Mouse (Mus musculus) liver, embryonic 15.5 days (tissue): ENCODE data around the gene Itpr1. TPM values are rescaled to one million over a fixed set of nuclear protein-coding genes. Genes with fewer than 3 reads are reported as not detected.

Experiments
- ATAC-seq: fragments of 200-750 bp; cut with Nextera tagmentation; 2 replicates; pipeline ENCODE4 v1.8.0; 2017; ENCODE audit warnings: moderate number of reproducible peaks, mild to moderate bottlenecking, moderate library complexity; ENCODE audit not compliant: insufficient read depth
- H3K27ac ChIP-seq: fragments of 300-500 bp; sonication (generic); replicated peaks from 2 replicates; pipeline ENCODE4 v1.5.1; 2015; ENCODE audit warnings: mild to moderate bottlenecking, inconsistent platforms
- H3K27me3 ChIP-seq: fragments of 300-500 bp; sonication (generic); 2 replicates; pipeline ENCODE4 v1.6.1; 2015; ENCODE audit warnings: mild to moderate bottlenecking, inconsistent platforms
- H3K36me3 ChIP-seq: fragments of 300-500 bp; sonication (generic); replicated peaks from 2 replicates; pipeline ENCODE4 v1.6.1; 2015; ENCODE audit warnings: moderate library complexity, mild to moderate bottlenecking, inconsistent platforms
- H3K4me1 ChIP-seq: fragments of 300-500 bp; sonication (generic); replicated peaks from 2 replicates; pipeline ENCODE4 v1.6.1; 2015; ENCODE audit warnings: inconsistent platforms
- H3K4me2 ChIP-seq: fragments of 300-500 bp; sonication (generic); 2 replicates; pipeline ENCODE4 v1.6.1; 2015; ENCODE audit warnings: moderate library complexity, mild to moderate bottlenecking, inconsistent platforms
- H3K4me3 ChIP-seq: fragments of 300-500 bp; sonication (generic); replicated peaks from 2 replicates; pipeline ENCODE4 v1.5.1; 2015; ENCODE audit warnings: mild to moderate bottlenecking, inconsistent platforms
- H3K9ac ChIP-seq: fragments of 300-500 bp; sonication (generic); 2 replicates; pipeline ENCODE4 v1.6.1; 2015; ENCODE audit warnings: moderate library complexity, mild to moderate bottlenecking, inconsistent platforms
- H3K9me3 ChIP-seq: fragments of 300-500 bp; sonication (generic); replicated peaks from 2 replicates; pipeline ENCODE4 v1.6.1; 2016; ENCODE audit warnings: inconsistent platforms
- WGBS: fragments of 180-500 bp; shearing (Covaris S2); methylation state at CpG from one replicate; pipeline ENCODE4 v1.1.7; 2015; ENCODE audit warnings: mixed read lengths; ENCODE audit not compliant: insufficient replicate concordance; 5-methylcytosine and 5-hydroxymethylcytosine counted together
- polyA plus RNA-seq: library from polyadenylated mRNA; unstranded; fragments of >200 nt; fragmentation: Nextera tagmentation; extraction: Ambion mirVana; gene quantifications from 2 replicates; pipeline ENCODE4 v1.2.1, GENCODE M21; 2015

Itpr1 gene
- polyA plus RNA-seq, 1 experiment from 2014 or later = 2.1 TPM

DNA sequence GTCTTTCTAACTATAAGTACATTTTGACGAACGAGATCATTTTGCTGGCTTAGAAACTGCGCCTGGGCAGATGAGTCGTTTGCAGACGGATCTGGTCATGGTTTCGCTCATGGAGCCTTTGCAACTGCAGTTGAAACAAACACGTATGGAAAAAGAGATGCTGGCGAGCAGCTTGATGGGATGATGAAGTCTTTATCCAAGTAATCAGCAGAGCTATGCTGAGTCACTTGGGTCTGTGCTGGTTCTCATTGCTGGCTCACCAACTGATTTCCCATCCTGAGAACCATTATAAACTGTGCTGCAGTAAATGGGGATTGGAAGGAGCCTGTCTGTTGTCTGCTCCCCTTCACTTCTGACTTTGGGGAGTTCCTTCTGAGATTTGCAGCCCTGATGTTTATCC is 31.7 kb downstream of the Itpr1 start:
- WGBS = 70% methylated on average over 8 of the region's 8 CpGs

DNA sequence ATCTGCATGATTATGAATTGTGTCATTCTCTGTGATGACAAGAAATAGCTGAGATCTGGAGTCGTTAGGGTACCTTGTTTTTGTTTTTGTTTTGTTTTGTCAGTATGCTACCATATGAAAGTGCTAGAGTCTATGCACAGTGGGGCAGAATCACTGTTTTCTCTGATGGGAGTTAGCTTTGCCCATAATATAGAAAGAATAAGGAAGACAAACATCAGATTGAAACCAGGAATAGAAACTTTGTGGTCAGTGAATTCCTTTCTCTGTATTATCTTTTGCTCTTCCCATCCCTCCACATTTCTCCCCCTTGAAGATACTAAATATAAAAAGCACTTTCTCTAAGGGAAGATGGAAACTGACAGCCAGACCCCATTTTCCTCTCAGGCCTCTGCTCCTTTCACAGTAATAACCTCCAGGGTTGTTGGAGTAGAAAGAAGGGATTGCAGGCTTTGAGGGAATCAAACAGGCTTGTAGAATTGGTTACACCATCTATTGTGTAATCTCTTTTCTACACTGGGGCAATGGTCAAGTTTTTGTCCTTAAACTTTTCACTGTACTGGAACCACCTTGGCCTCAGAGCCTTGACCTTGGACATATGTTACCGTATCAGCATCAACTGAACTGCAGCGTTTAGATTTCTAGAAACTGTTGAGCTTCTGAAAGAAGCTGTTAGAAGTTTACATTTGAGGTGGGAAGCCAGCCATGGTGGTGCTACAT is 33.6 kb downstream of the Itpr1 start:
- Histone ChIP-seq H3K27ac (no peak overlapping the region), H3K27me3 (no peaks in the 10 kb centered on the region), H3K9me3 (no peaks in the 10 kb centered on the region), H3K4me3 (no peak overlapping the region), H3K9ac (no peak overlapping the region), H3K4me2 (no peak overlapping the region), H3K4me1 (peaks cover 19% of the 10 kb centered on the region), H3K36me3 (no peaks in the 10 kb centered on the region)
- no peak for ATAC-seq
- WGBS = 57% methylated on average over 3 of the region's 3 CpGs

More for the DNA sequence above, 31.7 kb downstream of the Itpr1 start:
- Histone ChIP-seq H3K9ac (no peak overlapping the region), H3K36me3 (no peaks in the 10 kb centered on the region), H3K4me2 (no peak overlapping the region), H3K27ac (no peak overlapping the region), H3K4me3 (no peak overlapping the region), H3K9me3 (no peaks in the 10 kb centered on the region), H3K27me3 (no peaks in the 10 kb centered on the region), H3K4me1 (peaks cover 19% of the 10 kb centered on the region)
- ATAC-seq = no peak

DNA sequence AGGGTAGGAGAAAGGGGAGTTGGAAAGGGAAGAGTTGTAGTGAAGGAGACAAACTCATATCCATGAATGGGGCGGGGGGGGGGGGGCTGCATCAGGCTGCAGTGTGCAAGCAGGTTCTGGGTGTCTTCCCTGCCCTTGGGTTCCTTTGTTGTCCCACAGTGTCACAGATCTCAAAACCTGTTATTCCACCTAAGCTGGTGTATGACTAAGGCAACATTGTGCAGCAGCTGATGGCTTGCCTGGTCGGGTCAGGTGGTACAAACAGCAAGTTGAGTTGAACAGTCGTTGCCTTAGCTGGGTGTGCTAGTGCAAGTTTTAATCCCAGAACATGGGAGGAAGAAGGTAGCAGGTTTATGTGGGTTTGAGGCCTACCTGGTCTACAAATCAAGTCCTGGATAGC is 34.3 kb downstream of the Itpr1 start:
- 66% methylated on average over 2 of the region's 3 CpGs for WGBS
- Histone ChIP-seq H3K4me1 (peaks cover 19% of the 10 kb centered on the region), H3K4me2 (no peak overlapping the region), H3K9me3 (no peaks in the 10 kb centered on the region), H3K4me3 (no peak overlapping the region), H3K36me3 (no peaks in the 10 kb centered on the region), H3K27me3 (no peaks in the 10 kb centered on the region), H3K27ac (no peak overlapping the region), H3K9ac (no peak overlapping the region)
- ATAC-seq = no peak

DNA sequence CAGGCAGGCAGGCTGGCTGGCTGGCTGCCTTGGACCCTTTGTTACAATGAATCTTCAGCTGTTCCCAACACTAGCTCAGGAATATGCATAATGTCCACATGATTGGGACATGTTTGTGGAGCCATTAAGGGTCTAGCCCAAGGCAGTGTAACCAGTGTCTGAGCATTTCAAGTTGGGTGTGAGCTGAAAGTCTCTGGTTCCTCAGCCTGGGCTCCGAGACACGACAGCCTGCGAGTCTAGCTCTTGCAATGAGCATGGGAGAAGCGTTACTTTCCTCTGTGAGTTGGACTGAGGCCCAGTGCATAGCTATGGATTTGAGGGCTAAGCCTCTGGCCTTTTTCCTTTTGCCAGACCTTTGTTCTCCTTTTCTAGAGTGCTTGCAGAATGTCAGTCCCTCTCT is 35.6 kb downstream of the Itpr1 start:
- Histone ChIP-seq H3K9me3 (no peaks in the 10 kb centered on the region), H3K4me1 (peaks cover 19% of the 10 kb centered on the region), H3K9ac (no peak overlapping the region), H3K4me3 (no peak overlapping the region), H3K4me2 (no peak overlapping the region), H3K27ac (no peak overlapping the region), H3K36me3 (no peaks in the 10 kb centered on the region), H3K27me3 (no peaks in the 10 kb centered on the region)
- WGBS = 69% methylated on average over 4 of the region's 4 CpGs
- no peak for ATAC-seq

DNA sequence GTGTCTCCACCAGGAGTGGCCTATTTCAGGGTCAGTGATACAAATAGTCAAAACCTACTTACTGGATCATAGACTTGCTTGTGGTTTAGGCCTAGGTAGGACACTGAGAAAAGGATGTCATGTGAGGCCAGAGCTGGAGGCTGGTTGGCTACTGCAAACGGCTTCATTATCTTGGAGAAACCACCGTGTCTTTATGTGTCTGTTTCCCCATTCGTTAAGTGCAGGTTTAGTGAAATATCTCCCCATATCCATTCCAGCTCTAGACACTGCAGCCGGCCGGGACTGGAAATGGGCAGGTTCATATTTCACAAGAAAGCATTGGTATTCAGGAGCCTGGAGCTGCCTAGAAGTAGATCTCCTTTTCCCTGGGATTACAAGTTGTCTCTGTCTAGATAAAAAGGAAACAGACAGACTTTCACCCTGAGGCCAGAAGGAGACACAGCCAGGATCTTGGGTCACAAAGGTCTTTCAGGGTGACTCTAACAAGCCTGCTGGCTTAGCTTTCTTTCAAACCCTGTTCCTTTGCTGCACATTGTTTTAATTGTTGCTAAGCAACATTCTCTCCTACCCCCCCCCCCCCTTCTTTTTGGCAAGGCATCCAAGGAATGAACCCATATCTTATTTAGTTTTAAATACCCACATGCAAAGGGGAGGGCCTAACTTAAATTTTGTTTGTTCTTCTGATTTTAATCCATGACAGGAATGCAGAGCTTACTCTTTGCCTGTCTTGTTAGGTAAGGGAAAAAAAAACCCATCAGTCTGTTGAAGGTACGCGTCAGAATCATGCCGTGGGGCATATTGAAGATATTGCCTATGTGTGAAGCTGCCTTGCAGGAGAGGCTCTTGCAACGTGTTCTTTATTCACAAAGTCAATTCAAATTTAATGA is 36.4 kb downstream of the Itpr1 start:
- Histone ChIP-seq H3K9me3 (no peaks in the 10 kb centered on the region), H3K4me2 (no peak overlapping the region), H3K27me3 (no peaks in the 10 kb centered on the region), H3K36me3 (no peaks in the 10 kb centered on the region), H3K4me3 (no peak overlapping the region), H3K4me1 (peaks cover 19% of the 10 kb centered on the region), H3K9ac (no peak overlapping the region), H3K27ac (no peak overlapping the region)
- ATAC-seq = no peak
- WGBS = 43% methylated on average over 9 of the region's 9 CpGs

DNA sequence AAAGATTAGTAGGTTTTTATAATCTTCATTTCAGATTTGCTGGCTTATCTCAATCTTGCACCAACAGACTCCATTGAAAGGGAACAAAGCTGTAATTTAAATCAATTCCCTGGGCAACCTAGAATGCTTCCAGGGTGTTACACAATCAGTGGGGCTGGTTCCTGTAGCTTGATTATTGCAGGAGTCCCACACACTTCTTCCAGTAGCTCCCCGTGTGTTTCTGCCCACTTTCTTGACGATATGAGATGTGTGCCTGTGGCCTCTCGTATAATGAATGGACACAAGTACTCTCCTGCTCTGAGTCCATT is 37.0 kb downstream of the Itpr1 start:
- WGBS = 66% methylated on average over 3 of the region's 3 CpGs
- Histone ChIP-seq H3K4me1 (peaks cover 19% of the 10 kb centered on the region), H3K9me3 (no peaks in the 10 kb centered on the region), H3K9ac (no peak overlapping the region), H3K4me3 (no peak overlapping the region), H3K27me3 (no peaks in the 10 kb centered on the region), H3K27ac (no peak overlapping the region), H3K4me2 (no peak overlapping the region), H3K36me3 (no peaks in the 10 kb centered on the region)
- no peak for ATAC-seq

DNA sequence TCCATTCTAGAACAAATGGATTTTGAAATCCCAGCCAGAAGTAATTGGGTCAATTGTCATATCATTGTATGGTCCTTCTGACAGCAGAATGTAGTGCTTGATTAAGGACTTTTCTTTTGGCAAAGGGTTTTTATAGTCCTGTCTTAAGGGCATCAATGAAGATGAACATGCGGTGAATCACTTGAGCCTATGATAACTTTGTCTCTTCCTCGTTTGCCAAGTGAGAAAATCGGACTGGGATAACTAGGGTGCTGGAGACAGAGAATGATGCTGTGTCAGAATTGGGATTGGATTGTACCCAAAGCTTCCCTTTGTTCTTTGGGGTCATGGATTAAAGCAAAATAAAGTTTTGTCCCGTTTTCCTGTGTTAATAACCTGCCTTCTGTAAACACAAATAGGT is 37.5 kb downstream of the Itpr1 start:
- Histone ChIP-seq H3K9me3 (no peaks in the 10 kb centered on the region), H3K9ac (no peak overlapping the region), H3K4me3 (no peak overlapping the region), H3K27me3 (no peaks in the 10 kb centered on the region), H3K4me1 (peaks cover 19% of the 10 kb centered on the region), H3K4me2 (no peak overlapping the region), H3K36me3 (no peaks in the 10 kb centered on the region), H3K27ac (no peak overlapping the region)
- 70% methylated on average over 4 of the region's 4 CpGs for WGBS
- ATAC-seq = no peak

DNA sequence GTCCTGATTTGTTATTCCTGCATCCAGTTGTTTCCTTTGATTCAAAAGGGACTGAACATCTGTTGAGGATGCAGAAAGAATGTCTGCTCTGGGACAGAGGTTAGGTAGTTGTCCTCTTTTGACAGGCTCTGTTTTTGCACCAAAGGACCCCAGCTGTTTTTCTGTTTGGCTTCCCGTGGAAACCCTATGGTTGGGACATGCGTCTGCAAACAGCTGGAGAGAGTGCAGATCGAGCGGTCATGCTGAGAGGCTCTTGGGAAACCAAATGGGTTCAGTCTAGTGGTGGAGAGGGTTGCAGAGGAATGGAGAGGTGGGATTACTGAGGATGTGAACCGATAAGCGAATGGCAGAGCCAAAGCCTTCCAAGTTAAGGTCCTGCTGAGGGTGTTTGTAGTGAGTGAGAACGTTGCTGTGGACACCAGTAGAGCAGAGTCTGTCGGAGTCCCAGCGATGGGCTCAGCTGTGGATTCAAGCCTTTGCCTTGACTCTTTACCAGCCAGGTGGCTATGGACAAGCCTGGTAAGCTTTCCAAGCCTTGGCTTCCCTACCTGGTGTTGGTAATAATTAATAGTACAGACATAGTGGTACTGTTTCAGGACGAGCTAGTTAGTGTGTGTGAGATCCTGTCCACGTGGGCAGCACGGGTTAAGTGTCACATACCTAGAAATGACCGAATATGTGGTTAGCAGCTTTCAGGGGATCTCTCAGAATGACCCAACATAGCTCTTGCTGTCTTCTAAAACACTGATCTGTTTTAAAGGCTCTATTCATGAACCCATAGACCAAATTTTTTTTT is 39.9 kb downstream of the Itpr1 start:
- no peaks in the 10 kb centered on the region for H3K36me3 ChIP-seq
- peaks cover 11% of the 10 kb centered on the region for H3K4me1 ChIP-seq
- 72% methylated on average over 13 of the region's 13 CpGs for WGBS
- H3K4me3 ChIP-seq = no peak overlapping the region
- no peak overlapping the region for H3K4me2 ChIP-seq
- H3K27ac ChIP-seq = no peak overlapping the region
- H3K9ac ChIP-seq = no peak overlapping the region
- no peaks in the 10 kb centered on the region for H3K9me3 ChIP-seq
- ATAC-seq = no peak
- H3K27me3 ChIP-seq = no peaks in the 10 kb centered on the region

DNA sequence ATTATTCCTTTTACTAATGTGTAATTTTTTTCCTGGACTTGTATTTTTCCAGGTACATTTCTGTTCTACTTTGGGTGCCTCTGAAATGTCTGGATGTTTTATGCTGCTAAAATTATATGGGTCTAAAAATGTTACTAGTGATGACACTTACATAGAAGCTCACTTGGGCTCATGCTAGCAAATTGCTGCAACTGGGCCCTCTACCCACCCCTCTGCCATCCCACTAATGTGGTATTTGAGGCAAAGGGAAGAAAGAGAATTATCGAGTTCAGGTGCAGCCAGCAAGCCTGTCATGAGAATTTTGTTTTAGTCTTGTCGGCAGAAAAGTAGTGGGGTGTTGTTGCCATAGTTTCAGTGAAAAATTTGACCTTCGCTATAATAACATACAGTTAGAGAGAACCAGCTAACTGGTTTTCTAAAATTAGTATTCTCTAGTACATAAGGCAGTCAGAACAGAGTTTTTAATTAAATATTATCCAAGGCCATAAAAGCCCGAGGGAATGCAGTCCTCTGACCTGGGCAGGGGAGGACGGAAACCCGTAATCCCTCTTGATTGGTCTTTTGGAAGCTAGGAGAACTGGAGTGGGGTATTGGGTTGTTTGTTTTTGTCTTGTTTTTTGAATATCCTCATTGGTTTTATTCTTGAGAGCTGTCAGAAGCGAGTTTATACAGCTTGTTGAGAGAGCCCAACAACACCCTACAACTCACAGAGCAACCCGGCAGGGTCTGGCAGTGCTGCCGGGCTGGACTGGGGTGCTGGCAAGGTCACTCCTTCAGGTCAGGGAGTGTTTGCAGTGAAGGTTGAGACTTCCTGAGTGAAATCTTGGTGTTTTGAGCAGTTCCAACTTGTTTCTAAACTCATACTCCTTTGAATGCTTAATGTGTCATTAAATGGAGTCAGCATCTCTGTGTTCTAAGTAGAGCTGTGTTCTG is 41.5 kb downstream of the Itpr1 start:
- H3K4me1 ChIP-seq = 0 out of 2 replicates have a peak, but pooled peaks cover under 1% of the 10 kb centered on the region
- H3K27me3 ChIP-seq = no peaks in the 10 kb centered on the region
- no peaks in the 10 kb centered on the region for H3K9me3 ChIP-seq
- ATAC-seq = no peak
- no peak overlapping the region for H3K4me2 ChIP-seq
- H3K36me3 ChIP-seq = no peaks in the 10 kb centered on the region
- no peak overlapping the region for H3K4me3 ChIP-seq
- H3K9ac ChIP-seq = no peak overlapping the region
- 70% methylated on average over 9 of the region's 9 CpGs for WGBS
- H3K27ac ChIP-seq = no peak overlapping the region

DNA sequence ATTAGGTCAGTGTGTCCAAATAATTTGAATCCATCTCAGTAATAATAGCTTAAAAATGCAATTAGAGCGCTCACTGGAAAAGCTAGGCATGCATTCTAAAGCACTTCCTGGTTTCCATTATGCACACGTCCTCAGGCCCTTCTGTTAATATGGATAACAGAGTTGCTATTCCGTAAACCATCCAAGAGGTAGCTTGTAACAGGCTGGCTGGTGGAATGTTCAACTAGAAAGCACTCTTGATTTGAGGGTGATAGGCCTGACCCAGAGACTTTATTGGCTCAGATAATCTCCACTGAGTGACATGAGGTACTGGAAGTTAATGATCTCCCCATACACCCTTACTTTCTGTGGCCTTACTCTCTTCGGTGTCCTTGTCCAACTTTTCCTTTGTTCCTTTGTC is 43.0 kb downstream of the Itpr1 start:
- no peak overlapping the region for H3K4me3 ChIP-seq
- no peaks in the 10 kb centered on the region for H3K9me3 ChIP-seq
- H3K4me2 ChIP-seq = no peak overlapping the region
- H3K4me1 ChIP-seq = peaks cover 10% of the 10 kb centered on the region
- H3K36me3 ChIP-seq = no peaks in the 10 kb centered on the region
- ATAC-seq = no peak
- H3K9ac ChIP-seq = no peak overlapping the region
- no peak overlapping the region for H3K27ac ChIP-seq
- H3K27me3 ChIP-seq = no peaks in the 10 kb centered on the region
- 65% methylated on average over 4 of the region's 4 CpGs for WGBS
